Comparison of ENCODE assay signal across 8 mouse cellular contexts in genomic region chr7:41500151-41500934, GRCm38 (mm10). TPM values are rescaled to one million over a fixed set of nuclear protein-coding genes. Genes with fewer than 3 reads are reported as not detected.
DNase-seq lines count a peak whose midpoint lies in the region; ATAC-seq and TF ChIP-seq lines count a peak whose summit lies in the region.

No protein-coding gene starts in this region.

- TF ChIP-seq POLR2A in liver, adult 2 months (IDR thresholded peaks at IDR 0.05; ENCODE audit: extremely low read depth, insufficient read depth, low read length): no peak
- no peak for TF ChIP-seq POLR2A in myocyte (IDR thresholded peaks at IDR 0.05; ENCODE audit: insufficient read length, low read depth)

- peaks cover 6% of the 10 kb centered on the region for H3K36me3 ChIP-seq in embryonic facial prominence, embryonic 10.5 days (replicated peaks)
- H3K36me3 ChIP-seq in heart, embryonic 11.5 days (ENCODE audit: control insufficient read depth, insufficient read depth, low read length): no peaks in the 10 kb centered on the region
- H3K36me3 ChIP-seq in kidney, embryonic 15.5 days: peaks cover under 1% of the 10 kb centered on the region; the same call in 1 of the 2 replicates
- H3K36me3 ChIP-seq in liver, adult 2 months (ENCODE audit: control insufficient read depth, insufficient read depth, low read length): 0 out of 2 replicates have a peak, but pooled peaks cover 2% of the 10 kb centered on the region
- no peaks in the 10 kb centered on the region for H3K36me3 ChIP-seq in myocyte (ENCODE audit: control insufficient read depth, insufficient read depth)

- ATAC-seq in heart, embryonic 11.5 days (replicated peaks; ENCODE audit: insufficient number of reproducible peaks, low FRiP score, low TSS enrichment): peak; percentile 36; the same call in 1 of the 2 replicates
- no peak; the same call in 1 of the 2 replicates for ATAC-seq in kidney, embryonic 15.5 days (replicated peaks; ENCODE audit: low FRiP score)

- H3K79me2 ChIP-seq in liver, adult 2 months (ENCODE audit: control insufficient read depth, insufficient read depth, low read length): peaks cover 9% of the 10 kb centered on the region; the same call in 1 of the 2 replicates
- H3K79me2 ChIP-seq in myocyte (ENCODE audit: control insufficient read depth, insufficient read depth): no peaks in the 10 kb centered on the region

- no peak overlapping the region for H3ac ChIP-seq in myocyte (ENCODE audit: control insufficient read depth, insufficient read length)

- TF ChIP-seq CTCF in liver, adult 2 months (IDR thresholded peaks at IDR 0.05; ENCODE audit: low read depth, low read length): peak; percentile 21; the same call in 1 of the 2 replicates

- H3K9me3 ChIP-seq in embryonic facial prominence, embryonic 10.5 days: peaks cover 16% of the 10 kb centered on the region; the same call in 1 of the 2 replicates
- H3K9me3 ChIP-seq in heart, embryonic 11.5 days (replicated peaks; ENCODE audit: control insufficient read depth, low read length): no peaks in the 10 kb centered on the region
- peaks cover 4% of the 10 kb centered on the region; the same call in 1 of the 2 replicates for H3K9me3 ChIP-seq in kidney, embryonic 15.5 days (replicated peaks)

- DNase-seq in urinary bladder, adult 2 months (ENCODE audit: low spot score): peak; percentile 31
- no peak for DNase-seq in urinary bladder, postnatal 4 days (ENCODE audit: low spot score in 2 of 2)
- DNase-seq in embryonic facial prominence, embryonic 10.5 days (ENCODE audit: low spot score): peak; percentile 20
- DNase-seq in liver, adult 2 months (ENCODE audit: extremely low read depth, low read depth, low spot score): peak; percentile 85
- DNase-seq in spleen, postnatal 4 days (ENCODE audit: low spot score in 2 of 2): peak; percentile 61 to 79

- no peaks in the 10 kb centered on the region for H3K4me1 ChIP-seq in embryonic facial prominence, embryonic 10.5 days
- H3K4me1 ChIP-seq in heart, embryonic 11.5 days (ENCODE audit: control insufficient read depth, insufficient read depth, low read length): no peaks in the 10 kb centered on the region
- H3K4me1 ChIP-seq in kidney, embryonic 15.5 days: no peaks in the 10 kb centered on the region
- H3K4me1 ChIP-seq in liver, adult 2 months (ENCODE audit: control insufficient read depth, insufficient read depth, low read length): no peaks in the 10 kb centered on the region

- peak overlapping the region; percentile 88 for H3K4me2 ChIP-seq in heart, embryonic 11.5 days
- H3K4me2 ChIP-seq in kidney, embryonic 15.5 days: peak overlapping the region; percentile 86
- peak overlapping the region; percentile 90 for H3K4me2 ChIP-seq in myocyte (ENCODE audit: low read depth)

- peak overlapping the region; percentile 63 for H3K4me3 ChIP-seq in embryonic facial prominence, embryonic 10.5 days
- peak overlapping the region; percentile 59 for H3K4me3 ChIP-seq in heart, embryonic 11.5 days (ENCODE audit: low read depth, low read length)
- peak overlapping the region; percentile 68 for H3K4me3 ChIP-seq in kidney, embryonic 15.5 days (replicated peaks)
- peak overlapping the region; percentile 73 for H3K4me3 ChIP-seq in liver, adult 2 months (ENCODE audit: insufficient read depth, low read depth, low read length)
- peak overlapping the region; percentile 48 for H3K4me3 ChIP-seq in myocyte

- no peak overlapping the region; the same call in 1 of the 2 replicates for H3K27ac ChIP-seq in embryonic facial prominence, embryonic 10.5 days (replicated peaks)
- no peak overlapping the region for H3K27ac ChIP-seq in heart, embryonic 11.5 days (ENCODE audit: low read depth, low read length)
- H3K27ac ChIP-seq in kidney, embryonic 15.5 days: peak overlapping the region; percentile 86; the same call in 1 of the 2 replicates
- H3K27ac ChIP-seq in liver, adult 2 months (replicated peaks; ENCODE audit: insufficient read depth, low read depth, low read length): peak overlapping the region; percentile 68

- no peaks in the 10 kb centered on the region for H3K27me3 ChIP-seq in embryonic facial prominence, embryonic 10.5 days (replicated peaks; ENCODE audit: low read depth, poor library complexity, severe bottlenecking)
- no peaks in the 10 kb centered on the region for H3K27me3 ChIP-seq in heart, embryonic 11.5 days (ENCODE audit: control insufficient read depth, insufficient read depth, low read length)
- H3K27me3 ChIP-seq in kidney, embryonic 15.5 days: no peaks in the 10 kb centered on the region
- no peaks in the 10 kb centered on the region for H3K27me3 ChIP-seq in liver, adult 2 months (ENCODE audit: control insufficient read depth, insufficient read depth, low read length)
- no peaks in the 10 kb centered on the region for H3K27me3 ChIP-seq in myocyte (ENCODE audit: control insufficient read depth, insufficient read depth, insufficient read length)

- 20% methylated on average over 22 of the region's 22 CpGs for WGBS in embryonic facial prominence, embryonic 10.5 days
- WGBS in heart, embryonic 11.5 days (ENCODE audit: insufficient replicate concordance): 17% methylated on average over 22 of the region's 22 CpGs
- WGBS in kidney, embryonic 15.5 days: 19% methylated on average over 22 of the region's 22 CpGs
- WGBS in liver, adult 2 months: 15% methylated on average over 22 of the region's 22 CpGs

- peak overlapping the region; percentile 52; the same call in 1 of the 2 replicates for H3K9ac ChIP-seq in heart, embryonic 11.5 days (ENCODE audit: low read depth, low read length)
- H3K9ac ChIP-seq in kidney, embryonic 15.5 days: peak overlapping the region; percentile 58
- peak overlapping the region; percentile 75 for H3K9ac ChIP-seq in liver, adult 2 months (ENCODE audit: low read depth, low read length)

TF ChIP-seq in myocyte, 11 proteins besides CTCF, POLR2A, EP300 and RAD21:
- TF ChIP-seq CEBPB (IDR thresholded peaks at IDR 0.05; ENCODE audit: insufficient read depth, poor library complexity, severe bottlenecking) (no peak), SRF (IDR thresholded peaks at IDR 0.05; ENCODE audit: control insufficient read depth, insufficient read length, low read depth) (no peak), TCF12 (IDR thresholded peaks at IDR 0.05; ENCODE audit: insufficient read depth, poor library complexity, severe bottlenecking) (no peak), MYOG (IDR thresholded peaks at IDR 0.05; ENCODE audit: control insufficient read depth in 1 of 3, insufficient read depth in 1 of 3, insufficient read length in 2 of 3, low read depth in 2 of 3) (no peak), POLR2AphosphoS2 (IDR thresholded peaks at IDR 0.05; ENCODE audit: insufficient read length, low read depth) (no peak), USF1 (IDR thresholded peaks at IDR 0.05; ENCODE audit: low read depth) (no peak), TCF3 (IDR thresholded peaks at IDR 0.05; ENCODE audit: insufficient read length, low read depth) (no peak), E2F4 (IDR thresholded peaks at IDR 0.05; ENCODE audit: insufficient read depth) (no peak), MAX (IDR thresholded peaks at IDR 0.05; ENCODE audit: low read depth) (no peak), MYOD1 (IDR thresholded peaks at IDR 0.05; ENCODE audit: control insufficient read depth in 1 of 3, insufficient read length in 2 of 3, low read depth in 2 of 3) (no peak), REST (IDR thresholded peaks at IDR 0.05; ENCODE audit: insufficient read depth, insufficient read length) (no peak)
TF ChIP-seq in myocyte: peak in this region for 0.

RNA-seq across cellular contexts. Expression of gene AW146154, which starts 0.7 kb away (rescaled TPM):
- 14.3 and 17.4 TPM in 2 replicates for polyA plus RNA-seq in urinary bladder, adult 2 months (2012; rRNA removed)
- 11.5 and 12.4 TPM in 2 replicates for polyA plus RNA-seq in embryonic facial prominence, embryonic 10.5 days (2016; fragmentation: Nextera tagmentation; extraction: Ambion mirVana)
- 4.9 and 7.3 TPM in 2 replicates for polyA plus RNA-seq in heart, embryonic 11.5 days (2014; fragmentation: Nextera tagmentation; extraction: Ambion mirVana)
- 10.9 and 12.6 TPM in 2 replicates for polyA plus RNA-seq in kidney, embryonic 15.5 days (2015; fragmentation: Nextera tagmentation; extraction: Ambion mirVana)
- 9.7 and 11.8 TPM in 2 replicates for total RNA-seq in liver, adult 2 months (2014; rRNA removed)
- polyA plus RNA-seq in liver, adult 2 months (2012; rRNA removed): 1.7 and 2.7 TPM in 2 replicates
- polyA plus RNA-seq in myocyte (2012; fragmentation: generic; extraction: Trizol): 0.59 TPM

RNA-seq across cellular contexts. Expression of gene Gm20449, which starts 1.1 kb away (rescaled TPM):
- polyA plus RNA-seq in urinary bladder, adult 2 months (2012; rRNA removed): 0.18 and 0.28 TPM in 2 replicates
- 0.05 TPM in 1 of 2 replicates, not detected in the other for polyA plus RNA-seq in embryonic facial prominence, embryonic 10.5 days (2016; fragmentation: Nextera tagmentation; extraction: Ambion mirVana)
- polyA plus RNA-seq in heart, embryonic 11.5 days (2014; fragmentation: Nextera tagmentation; extraction: Ambion mirVana): 0.07 TPM in 1 of 2 replicates, not detected in the other
- polyA plus RNA-seq in kidney, embryonic 15.5 days (2015; fragmentation: Nextera tagmentation; extraction: Ambion mirVana): 0.12 and 0.14 TPM in 2 replicates
- 0.07 and 0.18 TPM in 2 replicates for total RNA-seq in liver, adult 2 months (2014; rRNA removed)
- 0.09 and 0.13 TPM in 2 replicates for polyA plus RNA-seq in liver, adult 2 months (2012; rRNA removed)
- polyA plus RNA-seq in myocyte (2012; fragmentation: generic; extraction: Trizol): not detected

RNA-seq across cellular contexts. Expression of gene Vmn2r57, which starts 51.8 kb away (rescaled TPM):
- polyA plus RNA-seq in urinary bladder, adult 2 months (2012; rRNA removed): 0.61 and 0.66 TPM in 2 replicates
- polyA plus RNA-seq in embryonic facial prominence, embryonic 10.5 days (2016; fragmentation: Nextera tagmentation; extraction: Ambion mirVana): 0.15 and 0.16 TPM in 2 replicates
- polyA plus RNA-seq in heart, embryonic 11.5 days (2014; fragmentation: Nextera tagmentation; extraction: Ambion mirVana): 0.10 and 0.21 TPM in 2 replicates
- polyA plus RNA-seq in kidney, embryonic 15.5 days (2015; fragmentation: Nextera tagmentation; extraction: Ambion mirVana): 0.16 and 0.24 TPM in 2 replicates
- 0.27 and 0.28 TPM in 2 replicates for total RNA-seq in liver, adult 2 months (2014; rRNA removed)
- 0.04 and 0.05 TPM in 2 replicates for polyA plus RNA-seq in liver, adult 2 months (2012; rRNA removed)
- 0.01 TPM for polyA plus RNA-seq in myocyte (2012; fragmentation: generic; extraction: Trizol)

Comparison
In these comparisons a context has a peak if more than half of its experiments do, and no peak if none do; other contexts are left out.
1. DNase-seq: peak in urinary bladder, adult 2 months (single experiment), embryonic facial prominence, embryonic 10.5 days (single experiment), liver, adult 2 months (single experiment) and spleen, postnatal 4 days (2 of 2); none in urinary bladder, postnatal 4 days (0 of 2).
2. H3K27ac ChIP-seq: peak in kidney, embryonic 15.5 days (single experiment) and liver, adult 2 months (single experiment); none in embryonic facial prominence, embryonic 10.5 days (single experiment) and heart, embryonic 11.5 days (single experiment).
3. Peak in every context shown above with its lines, with median percentiles within 50 percentile points of each other: H3K4me3 ChIP-seq, H3K4me2 ChIP-seq and H3K9ac ChIP-seq.